Mouse (Mus musculus): ENCODE data around the gene Myo1c.

Myo1c gene

GRCm38 (mm10) chr11:75715556-75715955 is 65.3 kb downstream of the Myo1c start:
- in situ Hi-C loops (cut with MseI, MboI), result loop anchor here in 1 of 2 experiments (10.0 kb wide), 1 partner anchor 189 kb away; no protein-coding TSS in a partner anchor

DNA sequence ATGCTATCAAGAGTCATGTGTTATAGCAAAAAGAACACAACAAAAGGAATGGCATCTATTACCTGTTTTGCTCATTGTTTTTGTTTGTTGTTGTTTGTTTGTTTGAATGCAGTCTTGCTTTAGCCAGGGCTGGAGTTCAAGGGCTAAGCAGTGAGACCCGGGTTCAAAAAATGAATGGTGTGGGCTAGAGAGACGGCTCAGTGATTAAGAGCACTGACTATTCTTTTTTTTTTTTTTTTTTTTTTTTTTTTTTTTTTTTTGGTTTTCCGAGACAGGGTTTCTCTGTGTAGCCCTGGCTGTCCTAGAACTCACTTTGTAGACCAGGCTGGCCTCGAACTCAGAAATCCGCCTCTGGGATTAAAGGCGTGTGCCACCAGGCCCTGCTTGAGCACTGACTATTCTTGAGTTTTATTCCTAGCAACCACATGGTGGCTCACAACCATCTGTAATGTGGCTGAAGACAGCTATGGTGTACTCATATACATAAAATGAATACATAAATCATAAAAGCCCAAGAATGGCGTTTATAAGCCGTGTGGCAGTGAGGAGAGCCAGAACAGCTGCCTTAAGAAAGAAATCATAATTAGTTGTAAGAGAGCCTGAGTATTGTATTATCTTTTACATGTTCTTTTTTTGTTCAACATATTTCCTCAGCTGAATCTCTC is 66.5 kb downstream of the Myo1c start:
- in situ Hi-C loops (cut with MseI, MboI), result loop anchor here in 1 of 2 experiments (10.0 kb wide), 1 partner anchor 188 kb away; no protein-coding TSS in a partner anchor

DNA sequence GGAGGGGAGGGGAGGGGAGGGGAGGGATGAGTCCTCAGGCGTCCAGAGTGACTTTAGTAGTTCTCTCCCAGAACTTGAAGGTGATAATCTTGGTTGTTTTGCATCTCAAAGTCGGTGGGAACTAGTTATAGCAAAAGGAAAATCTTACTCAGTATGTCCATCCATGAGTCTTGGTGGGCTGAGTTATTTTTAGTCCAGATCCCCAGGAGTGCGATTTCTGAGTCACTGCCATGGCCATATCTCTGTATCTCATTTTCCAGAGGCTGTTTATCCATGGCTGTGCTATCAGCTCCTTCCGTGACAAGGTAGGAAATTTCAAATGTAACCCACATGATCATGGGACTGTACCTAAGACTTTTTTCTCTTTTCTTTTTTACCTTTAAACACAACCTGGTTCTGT is 72.0 kb downstream of the Myo1c start:
- in situ Hi-C loops (cut with MseI, MboI), result no loop called here
